Mouse (Mus musculus): ENCODE measurements around the gene Wdr43. TPM values are rescaled to one million over a fixed set of nuclear protein-coding genes. Genes with fewer than 3 reads are reported as not detected.

Gene Wdr43
- polyA plus RNA-seq, 1 experiment from 2014 or later, result 110 TPM

GRCm38 (mm10) chr17:71705113-71705512, 89.4 kb downstream of the Wdr43 start:
- DNase-seq (ENCODE audit: low spot score), result no peak
- 80% methylated on average over 1 of the region's 1 CpGs for WGBS

DNA sequence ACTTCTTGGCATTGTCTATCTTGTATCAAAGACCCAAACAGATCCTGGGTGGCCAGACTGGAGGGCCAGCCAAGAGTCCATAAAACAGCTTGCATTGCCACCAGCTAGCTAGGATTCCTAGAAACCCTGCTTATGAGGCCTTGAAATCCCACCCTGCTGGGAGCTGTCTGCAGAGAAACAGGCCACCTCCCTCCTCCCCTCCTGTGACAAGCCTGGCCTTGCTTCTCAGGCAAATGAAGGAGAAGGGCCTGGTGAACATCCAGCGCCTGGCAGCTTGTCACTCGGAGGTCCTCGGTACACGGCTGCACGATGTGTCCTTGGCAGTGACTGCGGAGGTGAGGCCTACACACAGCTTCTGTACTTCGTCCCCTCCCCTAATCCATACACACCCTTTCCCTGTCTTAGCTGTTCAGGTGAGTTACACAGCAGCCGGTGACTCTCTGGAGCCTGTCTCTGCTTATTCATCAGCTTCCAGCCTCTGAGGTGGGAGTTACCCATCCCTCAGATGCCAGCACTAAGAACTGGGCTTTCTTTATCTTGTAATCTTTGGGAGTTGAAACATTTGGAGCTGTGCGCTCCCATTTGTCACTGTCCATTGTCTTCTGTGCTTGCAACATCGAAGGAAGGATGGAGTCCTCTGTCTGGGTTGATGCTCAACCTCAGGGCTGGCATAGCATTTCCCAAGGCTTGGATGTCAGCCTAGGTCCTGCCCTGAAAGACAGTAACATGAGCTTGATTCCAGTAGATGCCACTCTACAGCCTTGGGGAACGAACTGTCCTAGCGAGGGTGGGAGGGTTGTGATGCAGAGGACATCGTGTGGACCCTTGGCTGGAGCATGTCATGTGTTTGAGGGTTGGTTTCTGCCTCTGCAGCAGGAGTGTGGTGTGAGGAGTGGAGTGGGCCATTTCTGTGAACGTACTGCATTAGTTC, 90.1 kb downstream of the Wdr43 start:
- H3K9me3 ChIP-seq (ENCODE audit: control insufficient read depth, low read length), result no peaks in the 10 kb centered on the region
- no peaks in the 10 kb centered on the region for H3K4me1 ChIP-seq (replicated peaks; ENCODE audit: control insufficient read depth, insufficient read depth, low read length)
- no peaks in the 10 kb centered on the region for H3K27me3 ChIP-seq (replicated peaks; ENCODE audit: control insufficient read depth, insufficient read depth, low read length)
- no peaks in the 10 kb centered on the region for H3K36me3 ChIP-seq (ENCODE audit: control insufficient read depth, insufficient read depth, low read length)
- H3K4me3 ChIP-seq (ENCODE audit: low read depth, low read length), result no peak overlapping the region
- no peak for DNase-seq (ENCODE audit: low spot score)
- H3K4me2 ChIP-seq (ENCODE audit: low read length), result no peak overlapping the region
- ATAC-seq (replicated peaks; ENCODE audit: low FRiP score, low TSS enrichment, low read depth), result no peak
- 67% methylated on average over 14 of the region's 14 CpGs for WGBS
- no peak overlapping the region for H3K9ac ChIP-seq (ENCODE audit: low read length)
- H3K27ac ChIP-seq (ENCODE audit: low read depth), result no peak overlapping the region

More at GRCm38 (mm10) chr17:71705113-71705512, 89.4 kb downstream of the Wdr43 start:
- no peaks in the 10 kb centered on the region for H3K27me3 ChIP-seq (replicated peaks; ENCODE audit: control insufficient read depth, insufficient read depth, low read length)
- no peak overlapping the region for H3K27ac ChIP-seq (ENCODE audit: low read depth)
- H3K9ac ChIP-seq (ENCODE audit: low read length), result no peak overlapping the region
- no peak for ATAC-seq (replicated peaks; ENCODE audit: low FRiP score, low TSS enrichment, low read depth)
- no peak overlapping the region for H3K4me3 ChIP-seq (ENCODE audit: low read depth, low read length)
- no peaks in the 10 kb centered on the region for H3K36me3 ChIP-seq (ENCODE audit: control insufficient read depth, insufficient read depth, low read length)
- no peaks in the 10 kb centered on the region for H3K4me1 ChIP-seq (replicated peaks; ENCODE audit: control insufficient read depth, insufficient read depth, low read length)
- no peaks in the 10 kb centered on the region for H3K9me3 ChIP-seq (ENCODE audit: control insufficient read depth, low read length)
- no peak overlapping the region for H3K4me2 ChIP-seq (ENCODE audit: low read length)

DNA sequence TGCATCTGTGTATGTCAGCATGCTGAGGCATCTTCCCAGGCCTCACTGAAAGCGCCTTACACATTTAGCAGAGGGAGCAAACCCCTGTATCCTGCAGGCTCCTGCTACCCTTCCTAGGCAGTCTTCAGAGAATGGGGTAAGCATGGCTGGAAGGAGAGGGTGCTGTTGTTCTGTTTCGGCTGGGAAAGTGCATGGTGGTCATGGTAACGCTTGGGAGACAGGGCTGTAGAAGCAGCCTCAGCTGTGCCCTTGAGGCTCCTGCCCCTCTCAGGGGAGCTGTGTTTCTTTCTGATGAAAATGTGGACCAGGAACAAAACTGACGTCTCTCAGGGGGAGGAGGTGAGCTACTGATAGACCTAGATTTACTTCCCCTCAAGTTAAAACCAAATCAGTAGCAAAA, 92.0 kb downstream of the Wdr43 start:
- no peak for DNase-seq (ENCODE audit: low spot score)
- Histone ChIP-seq H3K4me1 (replicated peaks; ENCODE audit: control insufficient read depth, insufficient read depth, low read length) (no peaks in the 10 kb centered on the region), H3K27ac (ENCODE audit: low read depth) (no peak overlapping the region), H3K9me3 (ENCODE audit: control insufficient read depth, low read length) (no peaks in the 10 kb centered on the region), H3K9ac (ENCODE audit: low read length) (no peak overlapping the region), H3K36me3 (ENCODE audit: control insufficient read depth, insufficient read depth, low read length) (no peaks in the 10 kb centered on the region), H3K4me2 (ENCODE audit: low read length) (no peak overlapping the region), H3K27me3 (replicated peaks; ENCODE audit: control insufficient read depth, insufficient read depth, low read length) (no peaks in the 10 kb centered on the region), H3K4me3 (ENCODE audit: low read depth, low read length) (no peak overlapping the region)
- no peak for ATAC-seq (replicated peaks; ENCODE audit: low FRiP score, low TSS enrichment, low read depth)
- 51% methylated on average over 4 of the region's 4 CpGs for WGBS

Other genes starting within 250 kb of the Wdr43 start
- 4.2 and 4.3 TPM in 2 replicates for gene Gm4707, start 156.0 kb upstream of the Wdr43 start, polyA plus RNA-seq (2014; fragmentation: Nextera tagmentation; extraction: Ambion mirVana)
- 81.8 and 83.5 TPM in 2 replicates for gene Smchd1, start 140.6 kb upstream of the Wdr43 start, polyA plus RNA-seq (2014; fragmentation: Nextera tagmentation; extraction: Ambion mirVana)
- 38.0 and 44.0 TPM in 2 replicates for gene Ndc80, start 89.0 kb upstream of the Wdr43 start, polyA plus RNA-seq (2014; fragmentation: Nextera tagmentation; extraction: Ambion mirVana)
- gene Spdya, start 63.8 kb upstream of the Wdr43 start, polyA plus RNA-seq (2014; fragmentation: Nextera tagmentation; extraction: Ambion mirVana), result 0.73 and 0.99 TPM in 2 replicates
- gene Togaram2, start 57.4 kb downstream of the Wdr43 start, polyA plus RNA-seq (2014; fragmentation: Nextera tagmentation; extraction: Ambion mirVana), result 0.24 and 0.38 TPM in 2 replicates
- not detected in 2 replicates for gene Pcare, start 137.0 kb downstream of the Wdr43 start, polyA plus RNA-seq (2014; fragmentation: Nextera tagmentation; extraction: Ambion mirVana)
- 4.7 and 5.1 TPM in 2 replicates for gene Clip4, start 152.6 kb downstream of the Wdr43 start, polyA plus RNA-seq (2014; fragmentation: Nextera tagmentation; extraction: Ambion mirVana)